Mouse (Mus musculus): ENCODE measurements at regions not wholly inside any gene's neighbourhood (a gene's known extent, or its start where the extent isn't known, plus 50 kb on each side); places are given as distances from the start of the nearest gene placed in this dataset.

DNA sequence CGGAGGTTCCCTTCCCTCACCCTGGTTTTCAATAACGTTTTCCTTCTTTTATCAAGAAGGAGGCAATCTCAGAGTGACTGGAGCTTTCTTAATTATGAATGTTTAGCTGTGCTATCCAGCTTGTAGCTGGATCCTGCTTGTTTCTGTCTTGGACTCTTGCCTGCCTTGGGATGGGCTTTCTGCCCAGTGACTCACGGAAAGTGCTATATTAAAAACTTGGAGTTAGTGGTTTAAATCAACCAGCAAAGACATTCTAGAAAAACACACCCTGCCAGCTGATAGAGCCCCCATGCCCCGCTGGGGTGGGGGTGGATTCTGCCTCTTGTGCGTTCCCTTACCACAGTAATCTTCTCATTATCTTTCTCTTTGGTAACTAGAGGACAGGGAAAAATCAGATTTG, 184.2 kb downstream of the Bcl2l11 start:
- TF ChIP-seq MAX (IDR thresholded peaks at IDR 0.05; ENCODE audit: low read length) (no peak), MXI1 (IDR thresholded peaks at IDR 0.05; ENCODE audit: low read depth, low read length) (no peak), RCOR1 (conservative IDR thresholded peaks at IDR 0.05; ENCODE audit: low read depth, low read length) (no peak), KAT2A (IDR thresholded peaks at IDR 0.05; ENCODE audit: insufficient replicate concordance, low read length) (no peak), CTCF (conservative IDR thresholded peaks at IDR 0.05 in 1 of 2, IDR thresholded peaks at IDR 0.05 in 1 of 2; ENCODE audit: low read depth in 2 of 2, low read length in 2 of 2) (no peak), ELF1 (IDR thresholded peaks at IDR 0.05; ENCODE audit: low read depth, low read length) (no peak), SIN3A (IDR thresholded peaks at IDR 0.05; ENCODE audit: low read length) (no peak), ZNF384 (IDR thresholded peaks at IDR 0.05; ENCODE audit: low read depth, low read length) (no peak), ETS1 (conservative IDR thresholded peaks at IDR 0.05; ENCODE audit: low read depth, low read length) (no peak), NELFE (IDR thresholded peaks at IDR 0.05; ENCODE audit: low read depth, low read length) (no peak), EP300 (IDR thresholded peaks at IDR 0.05; ENCODE audit: low read length) (no peak)
- no peaks in the 10 kb centered on the region for H3K9me3 ChIP-seq (replicated peaks; ENCODE audit: low read length)
- in situ Hi-C loops (cut with MboI; ENCODE audit: low pct_ligation_motif_present, low pct_unique_long_range_greater_than_20kb, low sequenced_read_pairs): no loop called here
- no peak overlapping the region for H3K4me2 ChIP-seq (ENCODE audit: insufficient read depth, low read depth, poor library complexity, severe bottlenecking)
- dilution Hi-C loops (cut with MboI; ENCODE audit: extremely low pct_ligation_motif_present, extremely low pct_unique_long_range_greater_than_20kb, low sequenced_read_pairs): no loop called here
- DNase-seq (ENCODE audit: extremely low read depth): no peak
- H3K9ac ChIP-seq (ENCODE audit: insufficient read depth, low read depth): no peak overlapping the region
- H3K36me3 ChIP-seq (replicated peaks in 1 of 2; ENCODE audit: control insufficient read depth in 1 of 2, insufficient read depth in 1 of 2, low read length in 1 of 2): no peaks in the 10 kb centered on the region
- no peaks in the 10 kb centered on the region for H3K27me3 ChIP-seq (replicated peaks)
- H3K27ac ChIP-seq (ENCODE audit: insufficient read depth, low read depth): no peak overlapping the region
- H3K4me3 ChIP-seq (replicated peaks in 1 of 3; ENCODE audit: low read depth in 2 of 3, low read length in 2 of 3, poor library complexity in 1 of 3): no peak overlapping the region
- no peaks in the 10 kb centered on the region for H3K79me2 ChIP-seq (replicated peaks; ENCODE audit: control insufficient read depth, extremely low read depth, insufficient read depth, poor library complexity, severe bottlenecking)
- H3K4me1 ChIP-seq (ENCODE audit: control insufficient read depth in 1 of 2, insufficient read depth in 2 of 2): peaks cover 6 to 48% of the 10 kb centered on the region in 2 experiments

DNA sequence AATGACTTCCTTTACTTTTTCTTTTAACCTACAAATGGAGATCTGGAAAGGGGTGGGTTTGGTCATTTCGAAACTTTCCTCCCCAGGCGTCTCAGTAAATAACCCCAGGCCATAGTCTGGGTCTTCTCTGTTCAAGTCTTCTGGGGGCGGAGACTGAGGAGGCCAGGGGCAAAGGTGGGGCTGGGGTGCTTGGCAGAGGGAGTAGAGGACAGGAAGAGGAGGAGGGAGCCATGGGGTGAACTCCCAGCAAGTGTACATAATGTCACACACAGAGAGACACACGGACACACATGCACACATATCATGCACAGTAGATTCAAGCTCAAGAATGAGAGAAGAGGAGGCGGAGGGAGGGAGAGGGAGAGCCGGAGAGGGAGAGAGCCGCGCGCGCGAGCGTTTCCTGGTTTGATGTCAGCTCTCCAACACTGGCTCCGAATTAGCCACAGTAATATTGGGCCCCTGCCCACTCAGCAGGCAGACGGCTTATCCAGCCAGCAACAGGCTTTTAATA, 186.3 kb downstream of the Bcl2l11 start:
- Histone ChIP-seq H3K27me3 (replicated peaks) (no peaks in the 10 kb centered on the region), H3K9me3 (replicated peaks; ENCODE audit: low read length) (no peaks in the 10 kb centered on the region), H3K4me2 (ENCODE audit: insufficient read depth, low read depth, poor library complexity, severe bottlenecking) (peak overlapping the region; percentile 14), H3K36me3 (replicated peaks in 1 of 2; ENCODE audit: control insufficient read depth in 1 of 2, insufficient read depth in 1 of 2, low read length in 1 of 2) (no peaks in the 10 kb centered on the region), H3K79me2 (replicated peaks; ENCODE audit: control insufficient read depth, extremely low read depth, insufficient read depth, poor library complexity, severe bottlenecking) (no peaks in the 10 kb centered on the region), H3K4me1 (ENCODE audit: control insufficient read depth in 1 of 2, insufficient read depth in 2 of 2) (peaks cover 8 to 57% of the 10 kb centered on the region in 2 experiments), H3K27ac (ENCODE audit: insufficient read depth, low read depth) (no peak overlapping the region), H3K4me3 (replicated peaks in 1 of 3; ENCODE audit: low read depth in 2 of 3, low read length in 2 of 3, poor library complexity in 1 of 3) (peak overlapping the region in 2 of 3 experiments; percentile 11 to 22), H3K9ac (ENCODE audit: insufficient read depth, low read depth) (no peak overlapping the region)
- dilution Hi-C loops (cut with MboI; ENCODE audit: extremely low pct_ligation_motif_present, extremely low pct_unique_long_range_greater_than_20kb, low sequenced_read_pairs) (no loop called here), in situ Hi-C loops (cut with MboI; ENCODE audit: low pct_ligation_motif_present, low pct_unique_long_range_greater_than_20kb, low sequenced_read_pairs) (no loop called here)
- peak; percentile 77 for DNase-seq (ENCODE audit: extremely low read depth)
- TF ChIP-seq TCF12 (IDR thresholded peaks at IDR 0.05; ENCODE audit: low read depth, low read length): peak; percentile 17; the same call in 1 of the 2 replicates
- TF ChIP-seq UBTF (IDR thresholded peaks at IDR 0.05; ENCODE audit: low read depth, low read length): no peak
- no peak for TF ChIP-seq E2F4 (IDR thresholded peaks at IDR 0.05; ENCODE audit: insufficient replicate concordance, low read depth, low read length)
- TF ChIP-seq JUN (IDR thresholded peaks at IDR 0.05; ENCODE audit: insufficient read depth, low read depth, low read length): peak; percentile 87
- TF ChIP-seq MAX (IDR thresholded peaks at IDR 0.05; ENCODE audit: low read length): no peak
- 0 out of 2 replicates have a peak, but pooled peaks have one; percentile 19 for TF ChIP-seq MYC (IDR thresholded peaks at IDR 0.05; ENCODE audit: low read depth, low read length)
- peak; percentile 83 for TF ChIP-seq EP300 (IDR thresholded peaks at IDR 0.05; ENCODE audit: low read length)
- TF ChIP-seq CTCF (conservative IDR thresholded peaks at IDR 0.05 in 1 of 2, IDR thresholded peaks at IDR 0.05 in 1 of 2; ENCODE audit: low read depth in 2 of 2, low read length in 2 of 2): no peak
- peak; percentile 45; the same call in 1 of the 2 replicates for TF ChIP-seq POLR2A (IDR thresholded peaks at IDR 0.05; ENCODE audit: low read depth, low read length)
- peak; percentile 74 for TF ChIP-seq ETS1 (conservative IDR thresholded peaks at IDR 0.05; ENCODE audit: low read depth, low read length)
- peak; percentile 80 for TF ChIP-seq MAZ (IDR thresholded peaks at IDR 0.05; ENCODE audit: low read depth, low read length)
- no peak; the same call in 1 of the 2 replicates for TF ChIP-seq RAD21 (IDR thresholded peaks at IDR 0.05; ENCODE audit: low read depth, low read length)
- no peak for TF ChIP-seq ZNF384 (IDR thresholded peaks at IDR 0.05; ENCODE audit: low read depth, low read length)
- peak; percentile 94 for TF ChIP-seq JUND (conservative IDR thresholded peaks at IDR 0.05; ENCODE audit: low read depth, low read length)
- TF ChIP-seq ELF1 (IDR thresholded peaks at IDR 0.05; ENCODE audit: low read depth, low read length): peak; percentile 50
- TF ChIP-seq SMC3 (IDR thresholded peaks at IDR 0.05; ENCODE audit: low read depth, low read length): peak; percentile 28; the same call in 1 of the 2 replicates
- no peak for TF ChIP-seq KAT2A (IDR thresholded peaks at IDR 0.05; ENCODE audit: insufficient replicate concordance, low read length)
- no peak for TF ChIP-seq ZKSCAN1 (IDR thresholded peaks at IDR 0.05; ENCODE audit: borderline replicate concordance, low read depth, low read length)
- no peak for TF ChIP-seq SIN3A (IDR thresholded peaks at IDR 0.05; ENCODE audit: low read length)
- no peak for TF ChIP-seq POLR2AphosphoS2 (IDR thresholded peaks at IDR 0.05; ENCODE audit: low read depth, low read length)
- no peak for TF ChIP-seq GABPA (IDR thresholded peaks at IDR 0.05; ENCODE audit: insufficient replicate concordance, low read depth, low read length)
- TF ChIP-seq MAFK (IDR thresholded peaks at IDR 0.05; ENCODE audit: insufficient replicate concordance, low read length): 0 out of 2 replicates have a peak, but pooled peaks have one; percentile 28
- peak; percentile 59; the same call in 1 of the 2 replicates for TF ChIP-seq CHD2 (IDR thresholded peaks at IDR 0.05; ENCODE audit: low read length)
- TF ChIP-seq CHD1 (IDR thresholded peaks at IDR 0.05; ENCODE audit: low read depth, low read length): no peak; the same call in 1 of the 2 replicates
- no peak for TF ChIP-seq USF1 (IDR thresholded peaks at IDR 0.05; ENCODE audit: low read depth, low read length)
- no peak for TF ChIP-seq ZC3H11A (IDR thresholded peaks at IDR 0.05; ENCODE audit: low read depth, low read length)
- peak; percentile 96 for TF ChIP-seq IRF4 (IDR thresholded peaks at IDR 0.05; ENCODE audit: low read depth, low read length)
- no peak for TF ChIP-seq HCFC1 (IDR thresholded peaks at IDR 0.05; ENCODE audit: low read depth, low read length)

Data from CH12.LX (cell line).